Mouse (Mus musculus) liver, embryonic 14.5 days (tissue): ENCODE results near the gene C9.

Source experiments
- CTCF ChIP-seq: IDR thresholded peaks from 2 replicates; pipeline ENCODE4 v1.5.1; 2016; ENCODE audit warnings: antibody characterized with exemption, low read depth, control low read depth
- EP300 ChIP-seq: IDR thresholded peaks from 2 replicates; pipeline ENCODE4 v1.6.1; 2016; ENCODE audit warnings: antibody characterized with exemption, low read depth

- no peak for TF ChIP-seq CTCF
- TF ChIP-seq EP300: no peak
Measured at GRCm38 (mm10) chr15:6398211-6398610, 46.9 kb upstream of the C9 start.
